Mouse (Mus musculus) heart, postnatal 0 days (tissue): ENCODE measurements around the gene Cbx5.

ENCODE experiments used
- CTCF ChIP-seq: IDR thresholded peaks from 2 replicates; pipeline ENCODE4 v1.5.1; 2016; ENCODE audit warnings: antibody characterized with exemption, control low read depth, low read depth
- EP300 ChIP-seq: IDR thresholded peaks from 2 replicates; pipeline ENCODE4 v1.6.1; 2016; ENCODE audit warnings: antibody characterized with exemption, low read depth

DNA sequence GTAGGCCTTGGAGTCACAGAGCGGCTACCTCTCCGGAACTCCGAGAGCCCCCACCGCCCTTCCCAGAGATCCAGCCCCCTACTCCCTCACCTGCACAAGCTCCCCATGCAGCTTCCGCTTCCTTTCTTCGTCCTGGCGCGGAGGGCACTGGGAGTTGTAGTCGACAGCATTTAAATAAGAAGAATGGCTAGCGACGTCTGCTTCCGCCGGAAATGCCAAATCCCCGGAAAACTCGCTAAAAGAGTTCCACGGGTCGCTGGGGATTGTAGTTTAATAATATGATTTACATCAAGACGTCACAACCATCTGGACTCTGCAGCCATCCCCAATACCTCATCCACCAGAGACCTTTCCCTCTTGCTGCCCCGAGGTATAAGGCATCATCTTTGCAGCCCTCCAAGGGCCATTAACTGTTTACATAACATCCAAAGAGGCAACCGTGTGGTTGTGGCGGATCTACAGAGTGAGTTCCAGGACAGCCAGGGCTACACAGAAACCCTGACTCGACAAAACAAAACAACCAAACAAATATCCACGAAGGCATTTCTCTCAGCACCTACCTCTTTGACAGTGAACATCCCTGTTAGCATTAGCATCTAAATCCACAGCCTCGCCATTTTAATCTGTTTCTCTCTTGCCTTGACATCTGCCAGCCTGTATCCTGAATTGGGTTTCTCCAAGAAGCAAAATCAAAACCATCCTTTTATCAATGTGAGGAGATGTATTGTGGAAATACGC lies 76.3 kb downstream of the Cbx5 start:
- no peak for TF ChIP-seq CTCF
- TF ChIP-seq EP300: no peak
